Mouse (Mus musculus): ENCODE results near the gene Spsb1.
A peak's percentile ranks its signal among the peaks of the same experiment; 100 is the strongest.

The Spsb1 gene

DNA sequence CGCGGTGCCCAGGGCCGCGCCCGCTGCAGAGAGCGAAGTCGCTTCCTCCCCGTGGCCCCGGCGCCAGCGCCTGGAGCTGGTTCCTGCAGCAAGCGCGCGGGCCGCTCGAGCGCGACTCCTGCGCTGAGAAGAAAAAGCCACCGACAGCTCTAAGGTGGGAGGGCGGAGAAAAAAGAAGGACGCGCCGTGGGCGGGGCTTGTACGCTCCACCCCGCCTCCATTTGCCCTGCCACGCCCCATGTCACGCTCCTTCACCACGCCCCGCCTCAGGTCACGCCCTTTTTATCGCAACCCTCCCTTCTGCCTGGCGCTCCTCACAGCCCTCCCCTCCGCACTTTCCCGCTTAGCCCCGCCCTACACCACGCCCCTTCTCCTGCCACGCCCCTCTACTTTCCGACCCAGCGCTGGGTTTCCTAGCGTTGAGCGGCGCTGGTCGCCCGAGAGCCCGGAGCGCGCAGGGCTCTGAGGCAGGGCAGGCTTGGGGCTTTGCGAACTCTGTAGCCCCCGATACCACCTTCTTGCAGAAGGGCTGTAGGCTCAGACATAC, at the start of gene Spsb1:
Spsb1 (minus strand) TSS at position 151 of the 547 bp plus-strand sequence.
- DNase-seq: peak; percentile 99

DNA sequence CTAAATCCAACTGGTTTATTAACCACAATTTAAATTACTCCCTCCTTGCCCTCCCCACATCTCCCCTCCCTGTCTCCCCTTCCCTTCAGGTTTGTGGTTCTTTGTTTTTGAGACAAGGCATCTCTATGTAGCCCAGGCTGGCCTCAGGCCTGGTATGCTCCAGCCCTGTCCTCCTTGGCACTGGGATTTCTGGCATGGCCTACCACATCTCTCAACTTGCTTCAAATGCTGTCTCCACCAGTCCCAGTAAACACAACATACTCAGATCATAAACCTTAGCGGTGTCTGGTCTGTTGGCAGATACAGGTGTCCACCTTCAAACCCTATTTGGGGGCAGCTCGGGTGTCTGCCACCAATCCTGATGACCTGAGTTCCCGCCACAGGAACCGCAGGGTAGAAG, 48.8 kb upstream of the Spsb1 start:
- DNase-seq: no peak

DNA sequence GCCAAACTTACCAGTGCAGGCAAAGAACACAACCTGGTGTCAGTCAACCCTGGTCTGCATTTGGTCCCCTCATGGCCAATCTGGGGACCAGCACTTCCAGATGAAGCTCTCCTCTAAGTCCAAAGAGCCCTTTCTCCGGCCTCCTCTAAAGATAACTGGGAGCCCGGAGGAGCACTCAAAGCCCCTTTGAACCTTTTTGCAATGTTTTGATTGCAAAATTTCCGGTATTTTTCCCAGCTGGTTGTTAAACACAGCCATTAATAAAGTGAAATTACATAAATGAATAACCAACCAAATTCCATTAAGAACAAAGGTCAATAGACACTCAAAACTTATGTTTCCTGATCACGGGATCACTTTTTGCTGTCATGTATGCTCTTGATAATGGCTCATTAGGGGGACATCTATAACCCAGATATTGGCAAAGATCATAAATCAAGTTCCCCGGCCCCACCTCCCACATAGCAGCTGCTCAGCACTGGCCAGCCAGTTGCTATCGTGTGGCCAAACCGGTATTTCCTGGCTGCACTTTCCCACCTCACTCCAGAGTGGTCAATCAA, 48.3 kb upstream of the Spsb1 start:
- DNase-seq: no peak

DNA sequence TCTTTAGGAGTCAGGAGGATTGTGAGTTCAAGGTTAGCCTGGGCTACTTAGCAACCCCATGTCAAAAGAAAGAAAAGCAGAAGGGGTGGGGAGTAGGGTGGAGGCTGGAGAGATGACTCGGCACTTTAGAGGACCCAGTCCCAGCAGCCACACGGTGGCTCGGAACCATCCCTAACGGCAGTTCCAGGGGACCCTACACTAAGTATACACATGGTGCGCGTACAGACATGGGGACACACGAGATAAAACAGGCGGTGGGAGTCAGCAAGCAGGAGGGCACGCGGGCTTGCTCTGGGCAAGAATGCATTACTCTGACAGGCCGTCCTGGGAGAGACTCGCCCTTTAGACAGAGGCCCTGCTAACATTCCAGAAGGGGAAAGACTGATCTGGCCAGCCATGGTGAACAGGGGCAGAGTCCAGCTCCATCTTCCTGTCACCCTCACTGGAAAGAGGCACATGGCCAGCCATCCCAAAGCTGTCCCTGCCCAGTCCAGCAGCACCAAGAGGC, 47.2 kb upstream of the Spsb1 start:
- DNase-seq: no peak

GRCm38 (mm10) chr4:150001221-150001860, 46.5 kb upstream of the Spsb1 start:
- DNase-seq: peak; percentile 64

DNA sequence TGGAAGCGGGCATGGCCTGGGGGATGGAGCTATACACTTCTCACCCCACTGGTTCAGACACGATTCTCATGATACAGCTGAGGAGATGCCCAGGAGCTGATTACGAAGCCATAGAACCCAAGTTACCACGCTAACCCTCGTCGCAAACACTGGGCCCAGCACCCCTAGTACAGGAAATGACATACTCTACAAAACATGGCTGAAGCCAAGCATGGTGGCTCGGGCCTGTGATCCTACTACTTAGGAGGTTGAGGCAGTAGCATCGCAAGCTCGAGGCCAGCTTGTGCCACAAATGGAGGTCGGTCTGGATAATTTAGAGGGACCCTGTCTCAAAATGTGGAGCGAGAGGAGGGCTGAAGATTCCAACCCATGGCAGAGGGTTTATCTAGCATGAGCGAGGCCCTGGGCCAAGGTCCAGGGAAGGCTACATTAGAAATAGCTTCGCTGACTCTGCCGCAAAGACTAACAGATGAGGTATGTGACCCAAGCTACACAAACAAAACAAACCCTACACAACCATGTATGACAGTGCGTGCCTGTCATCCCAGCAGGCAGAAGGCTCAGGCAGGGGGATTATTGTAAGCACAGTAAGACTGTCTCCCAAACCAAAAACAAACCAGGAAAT, 45.2 kb upstream of the Spsb1 start:
- DNase-seq: no peak

DNA sequence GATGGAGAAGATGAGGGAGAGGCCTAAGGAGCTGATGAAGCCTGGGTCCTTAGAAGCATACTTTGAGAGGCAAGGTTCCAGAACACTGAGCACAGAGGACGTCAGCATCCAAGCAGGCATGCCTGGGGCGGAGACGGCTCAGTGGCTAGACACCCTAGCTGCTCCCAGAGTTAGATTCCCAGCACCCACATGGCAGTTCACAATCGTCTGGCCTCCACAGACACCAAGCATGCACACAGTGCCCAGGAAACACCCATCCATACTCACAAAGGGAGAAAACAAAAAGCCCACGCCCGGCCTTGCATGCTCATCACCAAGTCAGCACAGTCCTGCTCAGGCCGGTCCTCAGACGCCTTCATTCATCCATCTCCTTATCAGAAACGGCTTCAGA, 44.7 kb upstream of the Spsb1 start:
- no peak for DNase-seq

DNA sequence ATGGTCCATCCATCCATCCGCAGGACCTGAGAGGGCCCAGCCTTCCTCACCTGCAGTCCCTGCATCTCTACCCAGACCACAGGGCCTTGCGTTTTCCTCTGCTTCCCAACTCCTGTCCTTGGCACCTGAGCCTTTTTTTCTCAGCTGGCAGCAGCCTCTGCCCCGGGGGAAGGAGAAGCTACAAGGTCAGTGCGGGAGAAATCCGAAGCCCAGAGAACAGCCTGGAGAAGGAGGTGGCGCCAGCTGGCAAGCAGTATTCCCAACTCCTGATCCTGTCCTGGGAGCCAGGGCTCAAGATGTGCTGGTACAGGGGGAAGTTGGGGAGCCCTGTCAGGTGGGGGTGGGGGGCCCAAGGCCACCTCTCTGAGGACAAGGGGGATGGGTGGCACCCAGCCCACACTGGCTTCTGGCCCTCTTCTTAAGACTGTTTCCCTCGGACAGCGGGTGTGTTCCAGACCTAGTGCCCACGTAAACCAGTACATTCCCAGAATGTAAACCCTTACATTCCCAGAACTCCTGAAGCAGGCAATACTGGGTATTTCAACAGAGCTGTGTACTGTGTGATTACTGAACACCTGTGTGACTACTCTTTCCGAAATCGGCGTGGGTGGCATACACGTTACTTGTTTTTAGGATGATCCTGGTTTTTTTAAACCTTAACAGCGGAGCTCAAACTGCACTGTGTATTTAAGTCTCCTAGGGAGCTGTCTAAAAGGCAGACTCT, 44.1 kb upstream of the Spsb1 start:
- DNase-seq: no peak

- no peak for DNase-seq
Observed at GRCm38 (mm10) chr4:149997999-149998398, 43.2 kb upstream of the Spsb1 start.

DNA sequence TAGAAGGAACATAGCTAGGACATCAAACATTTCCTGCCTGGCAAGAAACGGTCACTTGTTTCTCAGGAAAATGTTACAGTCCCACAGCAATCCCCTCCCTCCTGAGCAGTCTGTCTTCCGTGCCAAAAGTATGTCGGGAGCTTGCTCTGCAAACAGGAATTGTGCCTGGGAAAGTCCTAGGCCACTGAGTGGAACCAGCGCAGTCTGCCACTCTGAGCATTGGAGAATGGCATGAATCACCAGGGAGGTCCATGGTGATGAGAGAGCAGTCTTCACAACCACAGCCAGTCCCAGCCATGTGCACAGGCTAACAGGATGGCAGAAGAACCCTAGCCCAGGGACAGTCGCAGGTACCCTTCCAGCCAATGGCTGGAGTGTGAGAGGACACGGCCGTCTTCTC, 41.6 kb upstream of the Spsb1 start:
- no peak for DNase-seq

- no peak for DNase-seq
Observed at GRCm38 (mm10) chr4:149995911-149996310, 41.1 kb upstream of the Spsb1 start.

GRCm38 (mm10) chr4:149994218-149994617, 39.4 kb upstream of the Spsb1 start:
- no peak for DNase-seq

DNA sequence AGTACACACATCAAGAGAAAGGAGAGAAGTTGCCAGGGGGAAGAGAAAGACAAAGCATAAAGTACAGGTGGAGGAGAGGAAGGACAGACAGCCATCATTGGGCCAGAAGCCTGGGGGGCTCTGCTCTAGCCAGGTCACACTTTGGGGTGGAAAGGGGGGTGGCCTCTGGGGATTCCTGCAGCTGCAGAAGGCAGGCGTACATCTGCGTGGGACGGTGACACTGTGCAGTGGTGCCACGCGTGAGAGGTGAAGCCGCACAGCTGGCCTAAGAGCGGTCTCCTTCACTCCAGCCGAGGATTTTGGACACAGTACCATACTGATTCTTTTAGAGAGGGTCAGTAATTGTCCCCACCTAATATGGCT, 37.8 kb upstream of the Spsb1 start:
- no peak for DNase-seq

DNA sequence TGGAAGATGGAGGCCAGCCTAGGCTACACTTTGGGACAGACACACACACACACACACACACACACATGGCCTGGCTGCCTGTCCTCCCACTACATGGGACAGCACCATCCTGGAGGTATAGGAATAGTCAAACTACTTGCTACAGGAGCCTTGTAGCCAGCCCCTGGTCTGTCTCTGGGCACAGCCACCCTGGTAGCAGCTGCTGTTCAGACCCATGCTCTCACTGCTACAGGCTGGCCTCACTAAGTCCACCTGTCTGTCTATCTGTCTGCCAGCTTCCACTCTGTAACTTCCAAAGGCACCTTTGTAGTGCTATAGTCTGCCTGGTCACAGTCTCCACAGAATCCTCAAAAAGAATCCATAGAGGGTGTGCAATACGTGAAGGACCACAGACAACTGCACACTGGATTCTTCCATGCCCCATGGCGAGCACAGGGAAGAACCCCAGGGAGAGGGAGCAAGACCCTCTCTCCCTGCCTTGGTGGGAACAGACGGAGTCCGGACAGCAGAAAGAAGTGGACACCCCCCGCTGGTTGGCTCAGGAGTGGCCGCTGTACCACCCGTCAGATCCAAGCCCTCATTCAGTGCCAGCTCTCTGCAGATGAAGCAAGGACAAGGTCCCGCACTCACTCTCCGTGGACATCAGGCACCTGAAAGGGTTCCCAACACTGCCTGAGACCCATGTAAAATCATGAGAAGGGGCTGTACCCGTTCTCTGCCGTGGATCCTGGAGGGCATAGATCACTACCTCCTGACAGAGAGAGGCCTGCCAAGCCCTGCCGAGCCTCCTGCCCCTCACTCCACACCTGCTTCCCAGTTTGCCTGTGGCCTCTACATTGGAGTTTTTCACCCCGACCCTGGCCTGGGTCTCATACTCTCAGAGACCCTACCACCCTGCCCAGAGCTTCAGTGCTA, 37.2 kb upstream of the Spsb1 start:
- no peak for DNase-seq

- peak; percentile 89 for DNase-seq
Observed at GRCm38 (mm10) chr4:149990954-149991633, 36.3 kb upstream of the Spsb1 start.

- peak; percentile 48 for DNase-seq
Observed at GRCm38 (mm10) chr4:149990212-149990953, 35.5 kb upstream of the Spsb1 start.

DNA sequence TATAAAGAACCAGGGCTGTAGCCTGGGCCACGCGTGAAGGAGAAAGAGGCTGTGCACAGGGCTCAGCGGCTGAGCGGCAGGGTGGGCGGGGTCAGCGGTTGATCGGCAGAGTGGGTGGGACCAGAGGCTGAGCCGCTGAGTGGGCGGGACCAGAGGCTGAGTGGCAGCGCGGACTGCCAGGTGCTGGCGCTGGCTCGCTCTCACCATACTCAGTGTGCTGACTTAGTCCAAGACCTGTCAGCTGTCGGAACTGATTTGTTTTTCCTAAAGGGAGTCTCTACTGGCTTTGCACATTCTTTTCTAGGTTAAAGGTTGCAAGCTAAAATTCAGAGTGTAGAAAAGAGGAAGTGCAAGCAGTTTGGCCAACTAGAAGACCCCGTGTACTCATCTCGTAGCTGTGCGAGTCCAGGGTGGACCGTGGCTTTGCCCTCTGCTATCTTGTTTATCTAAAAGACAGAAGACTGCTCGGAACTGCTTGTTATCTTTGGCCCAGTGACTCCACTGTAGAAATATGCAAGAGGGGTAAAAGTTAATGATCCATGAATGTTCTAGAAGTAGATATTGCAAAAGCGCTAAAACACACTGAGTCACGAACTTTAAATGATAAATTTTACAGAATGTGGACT, 34.2 kb upstream of the Spsb1 start:
- peak; percentile 95 for DNase-seq

DNA sequence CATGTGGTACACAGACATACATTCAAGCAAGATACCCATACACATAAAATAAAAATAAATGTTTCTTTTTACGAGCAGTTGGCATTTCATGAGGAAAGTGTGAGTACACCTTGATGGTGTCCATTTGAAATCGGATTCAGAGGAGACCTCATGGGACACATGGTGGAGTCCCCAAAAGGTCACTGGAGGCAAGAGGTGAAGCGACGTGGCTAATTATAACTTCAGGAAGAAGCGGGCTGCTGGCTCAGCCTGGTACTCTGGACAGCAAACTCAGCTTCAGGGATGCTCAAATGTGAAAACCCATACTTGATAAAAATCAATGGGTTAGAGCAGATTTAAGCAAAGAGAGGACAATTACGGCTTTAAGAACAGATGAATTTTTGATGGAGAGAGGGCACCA, 33.5 kb upstream of the Spsb1 start:
- DNase-seq: no peak

- no peak for DNase-seq
Observed at GRCm38 (mm10) chr4:149986671-149987417, 32.0 kb upstream of the Spsb1 start.
